Mouse (Mus musculus) adrenal gland (tissue): ENCODE measurements around the gene Fbxo45.

Experiments
- intact Hi-C: fragments of 180-260 bp; cut with DNase I; formaldehyde crosslinking; loops from one replicate; pipeline ENCODE4 v1.15.1; 2025
- microRNA-seq, 2 experiments: library from miRNA; unstranded; fragments of <30 nt; microRNA quantifications; one replicate each; pipeline ENCODE4; 2019

Fbxo45 gene

GRCm38 (mm10) chr16:32204902-32205301 is 42.1 kb downstream of the Fbxo45 start:
- intact Hi-C loops: loop anchor here (5.0 kb wide), 1 partner anchor 88 kb away; no protein-coding TSS in a partner anchor

- intact Hi-C loops: loop anchor here (5.0 kb wide), 1 partner anchor 85 kb away; no protein-coding TSS in a partner anchor
Observed at GRCm38 (mm10) chr16:32202681-32203080, 44.3 kb downstream of the Fbxo45 start.

GRCm38 (mm10) chr16:32201004-32201325 is 46.0 kb downstream of the Fbxo45 start:
- intact Hi-C loops: loop anchor here (5.0 kb wide), 1 partner anchor 84 kb away; no protein-coding TSS in a partner anchor

GRCm38 (mm10) chr16:32200256-32201003 is 46.5 kb downstream of the Fbxo45 start:
- intact Hi-C loops: loop anchor here (5.0 kb wide), 1 partner anchor 83 kb away; no protein-coding TSS in a partner anchor

GRCm38 (mm10) chr16:32190011-32190441 is 56.9 kb downstream of the Fbxo45 start:
- intact Hi-C loops: no loop called here

DNA sequence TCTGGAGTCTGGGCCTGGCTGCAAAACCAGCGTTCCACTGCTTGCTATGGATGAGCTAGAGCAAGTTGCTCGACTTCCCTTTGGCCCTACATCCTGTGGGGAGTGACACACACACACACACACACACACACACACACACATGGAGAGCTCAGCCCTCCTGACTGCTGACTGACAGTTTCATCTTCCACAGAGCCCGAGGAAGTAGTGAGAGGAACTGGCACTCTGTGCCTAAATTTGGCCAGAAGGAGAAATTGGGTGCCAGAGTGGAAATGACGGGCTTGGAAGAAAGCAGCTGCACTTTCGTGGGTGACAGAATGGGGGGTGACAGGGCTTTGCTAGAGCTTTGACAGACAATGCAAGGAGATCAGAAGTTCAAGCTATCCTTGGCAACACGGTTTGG is 57.8 kb downstream of the Fbxo45 start:
- intact Hi-C loops: no loop called here

DNA sequence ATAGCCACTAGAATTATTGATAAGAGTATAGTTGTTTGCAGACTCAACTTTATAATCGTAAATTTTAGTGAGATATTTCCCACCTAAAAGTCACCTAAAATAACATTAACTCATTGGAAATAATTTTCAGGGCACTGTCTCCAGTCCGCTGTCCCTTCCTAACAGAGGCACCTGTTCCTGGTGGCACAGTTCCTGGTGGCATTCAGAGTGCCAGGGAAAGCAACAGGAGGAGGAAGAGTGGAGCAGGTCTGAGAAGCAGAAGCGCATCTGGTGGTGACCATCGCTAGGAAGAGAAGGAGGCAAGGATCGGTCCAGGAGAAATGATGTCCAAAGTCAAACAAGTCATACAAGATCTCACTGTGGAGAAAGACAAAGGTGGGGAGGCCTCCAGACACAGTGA is 60.9 kb downstream of the Fbxo45 start:
- intact Hi-C loops: no loop called here

Small RNA genes lying within 50 kb of the gene (microRNA-seq; reads per million reads assigned to microRNA genes)
- 0 reads per million in 2 experiments for gene Mir1946a
